Mouse (Mus musculus) olfactory bulb, adult 2 months (tissue): ENCODE results near the gene Ppip5k2.

Experiments used
- CTCF ChIP-seq: fragments of 200-500 bp; IDR thresholded peaks from 2 replicates; pipeline ENCODE4 v1.5.1; 2012; ENCODE audit warnings: low read depth, mild to moderate bottlenecking, low read length, moderate library complexity; ENCODE audit not compliant: insufficient read depth
- POLR2A ChIP-seq: fragments of 200-500 bp; IDR thresholded peaks from 2 replicates; pipeline ENCODE4 v1.6.1; 2012; ENCODE audit warnings: mild to moderate bottlenecking, low read depth, low read length, moderate library complexity; ENCODE audit not compliant: insufficient read depth

DNA sequence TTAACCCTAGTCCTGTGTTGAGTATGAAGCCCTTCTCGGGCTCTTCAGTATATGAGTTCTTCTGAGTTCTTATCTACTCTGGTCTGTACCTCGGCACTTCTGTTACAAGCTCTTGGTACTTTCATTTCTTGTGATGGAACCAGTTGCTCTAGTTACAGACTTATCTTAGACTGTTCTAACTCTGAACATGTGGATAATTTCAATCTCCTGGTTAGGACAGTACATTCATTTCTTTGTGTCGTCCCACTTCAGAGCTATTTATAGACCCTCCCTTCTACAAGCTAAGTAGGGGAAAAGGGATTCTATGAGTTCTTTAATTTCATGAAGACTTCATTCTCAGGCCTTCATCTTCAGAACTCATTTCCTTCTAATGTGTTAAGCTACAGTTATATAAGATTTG is 17.5 kb upstream of the Ppip5k2 start:
- no peak for TF ChIP-seq CTCF
- TF ChIP-seq POLR2A = no peak
